Mouse (Mus musculus) lung, postnatal 0 days (tissue): ENCODE measurements at regions not wholly inside any gene's neighbourhood (a gene's known extent, or its start where the extent isn't known, plus 50 kb on each side); places are given as distances from the start of the nearest gene placed in this dataset.

Source experiments
- ATAC-seq: fragments of 200-750 bp; cut with Nextera tagmentation; 2 replicates; pipeline ENCODE4 v1.8.0; 2017; ENCODE audit warnings: moderate library complexity
- DNase-seq: peaks from one replicate; pipeline ENCODE4 v3.0.0-alpha.2; 2016; ENCODE audit warnings: low spot score
- H3K27ac ChIP-seq: fragments of 300-500 bp; sonication (generic); 2 replicates; pipeline ENCODE4 v1.5.1; 2014; ENCODE audit warnings: antibody characterized with exemption, mild to moderate bottlenecking, low read length, mixed read lengths
- H3K27me3 ChIP-seq: fragments of 300-500 bp; sonication (generic); replicated peaks from 2 replicates; pipeline ENCODE4 v1.6.1; 2014; ENCODE audit warnings: low read length, mixed read lengths; ENCODE audit not compliant: insufficient read depth
- H3K36me3 ChIP-seq: fragments of 300-500 bp; sonication (generic); 2 replicates; pipeline ENCODE4 v1.6.1; 2014; ENCODE audit warnings: low read length, mixed read lengths; ENCODE audit not compliant: insufficient read depth
- H3K4me1 ChIP-seq: fragments of 300-500 bp; sonication (generic); 2 replicates; pipeline ENCODE4 v1.6.1; 2014; ENCODE audit warnings: antibody characterized with exemption, low read depth, low read length, mixed read lengths; ENCODE audit not compliant: insufficient read depth
- H3K4me2 ChIP-seq: fragments of 300-500 bp; sonication (generic); replicated peaks from 2 replicates; pipeline ENCODE4 v1.6.1; 2014; ENCODE audit warnings: low read depth, mild to moderate bottlenecking, low read length, moderate library complexity, mixed read lengths
- H3K4me3 ChIP-seq: fragments of 300-500 bp; sonication (generic); 2 replicates; pipeline ENCODE4 v1.5.1; 2014; ENCODE audit warnings: low read depth, low read length
- H3K9ac ChIP-seq: fragments of 300-500 bp; sonication (generic); replicated peaks from 2 replicates; pipeline ENCODE4 v1.6.1; 2014; ENCODE audit warnings: low read depth, mild to moderate bottlenecking
- H3K9me3 ChIP-seq: fragments of 300-500 bp; sonication (generic); 2 replicates; pipeline ENCODE4 v1.6.1; 2016; ENCODE audit warnings: low read length, mixed read lengths
- CTCF ChIP-seq: IDR thresholded peaks from 2 replicates; pipeline ENCODE4 v1.5.1; 2016; ENCODE audit warnings: antibody characterized with exemption, mild to moderate bottlenecking
- EP300 ChIP-seq: IDR thresholded peaks from 2 replicates; pipeline ENCODE4 v1.6.1; 2016; ENCODE audit warnings: antibody characterized with exemption, mild to moderate bottlenecking, control low read depth
- WGBS: fragments of 180-500 bp; shearing (Covaris S2); extraction: QIAGEN DNeasy Blood & Tissue Kit; methylation state at CpG from one replicate; pipeline ENCODE4 v1.1.7; 2014; 5-methylcytosine and 5-hydroxymethylcytosine counted together

- H3K9me3 ChIP-seq = no peaks in the 10 kb centered on the region
- H3K9ac ChIP-seq = no peak overlapping the region
- TF ChIP-seq EP300 (no peak), CTCF (peak; percentile 57)
- no peaks in the 10 kb centered on the region for H3K27me3 ChIP-seq
- no peaks in the 10 kb centered on the region for H3K36me3 ChIP-seq
- peak; percentile 9 for DNase-seq
- no peak for ATAC-seq
- no peak overlapping the region for H3K27ac ChIP-seq
- no peak overlapping the region for H3K4me3 ChIP-seq
- 21% methylated on average over 1 of the region's 1 CpGs for WGBS
- no peak overlapping the region for H3K4me2 ChIP-seq
- no peaks in the 10 kb centered on the region for H3K4me1 ChIP-seq
These were observed 197.4 kb downstream of the Meis1 start for GRCm38 (mm10) chr11:18821384-18821783.

- 89% methylated on average over 3 of the region's 3 CpGs for WGBS
- no peak for ATAC-seq
- TF ChIP-seq EP300 = no peak
- no peak for TF ChIP-seq CTCF
These were observed 204.7 kb downstream of the Meis1 start for GRCm38 (mm10) chr11:18814110-18814509.

GRCm38 (mm10) chr11:18767479-18767878 is 251.3 kb downstream of the Meis1 start:
- DNase-seq = peak; percentile 37
- ATAC-seq = no peak
- no peak overlapping the region for H3K4me2 ChIP-seq
- H3K4me1 ChIP-seq = no peaks in the 10 kb centered on the region
- H3K36me3 ChIP-seq = no peaks in the 10 kb centered on the region
- no peak overlapping the region for H3K27ac ChIP-seq
- 70% methylated on average over 3 of the region's 3 CpGs for WGBS
- TF ChIP-seq CTCF (no peak), EP300 (no peak)
- H3K9ac ChIP-seq = no peak overlapping the region
- H3K9me3 ChIP-seq = no peaks in the 10 kb centered on the region
- H3K27me3 ChIP-seq = no peaks in the 10 kb centered on the region
- H3K4me3 ChIP-seq = no peak overlapping the region

More at GRCm38 (mm10) chr11:18814110-18814509, 204.7 kb downstream of the Meis1 start:
- no peak overlapping the region for H3K27ac ChIP-seq
- H3K27me3 ChIP-seq = no peaks in the 10 kb centered on the region
- no peak overlapping the region for H3K9ac ChIP-seq
- DNase-seq = no peak
- no peaks in the 10 kb centered on the region for H3K4me1 ChIP-seq
- no peak overlapping the region for H3K4me3 ChIP-seq
- H3K36me3 ChIP-seq = no peaks in the 10 kb centered on the region
- no peak overlapping the region for H3K4me2 ChIP-seq
- H3K9me3 ChIP-seq = no peaks in the 10 kb centered on the region

- WGBS = 75% methylated on average over 6 of the region's 6 CpGs
- H3K4me3 ChIP-seq = no peak overlapping the region
- DNase-seq = no peak
- no peaks in the 10 kb centered on the region for H3K27me3 ChIP-seq
- no peak overlapping the region for H3K9ac ChIP-seq
- no peak for ATAC-seq
- H3K4me1 ChIP-seq = no peaks in the 10 kb centered on the region
- no peak overlapping the region for H3K4me2 ChIP-seq
- no peak overlapping the region for H3K27ac ChIP-seq
- no peaks in the 10 kb centered on the region for H3K9me3 ChIP-seq
- TF ChIP-seq CTCF = no peak
- no peak for TF ChIP-seq EP300
- no peaks in the 10 kb centered on the region for H3K36me3 ChIP-seq
These were observed 252.2 kb downstream of the Meis1 start for GRCm38 (mm10) chr11:18766458-18767016.

GRCm38 (mm10) chr11:18758591-18759074 is 260.2 kb downstream of the Meis1 start:
- Histone ChIP-seq H3K4me2 (no peak overlapping the region), H3K9ac (no peak overlapping the region), H3K27ac (no peak overlapping the region), H3K27me3 (no peaks in the 10 kb centered on the region), H3K4me3 (no peak overlapping the region), H3K4me1 (peaks cover 4% of the 10 kb centered on the region; the same call in 1 of the 2 replicates), H3K36me3 (no peaks in the 10 kb centered on the region), H3K9me3 (no peaks in the 10 kb centered on the region)
- ATAC-seq (no peak), DNase-seq (no peak)
- 80% methylated on average over 6 of the region's 6 CpGs for WGBS
- TF ChIP-seq EP300 = no peak
- no peak for TF ChIP-seq CTCF

- ATAC-seq (no peak), DNase-seq (peak; percentile 27)
- H3K4me2 ChIP-seq = no peak overlapping the region
- WGBS = 46% methylated on average over 1 of the region's 1 CpGs
- H3K4me1 ChIP-seq = peaks cover 5% of the 10 kb centered on the region; the same call in 1 of the 2 replicates
- H3K27me3 ChIP-seq = no peaks in the 10 kb centered on the region
- no peak overlapping the region for H3K27ac ChIP-seq
- H3K9me3 ChIP-seq = no peaks in the 10 kb centered on the region
- H3K4me3 ChIP-seq = no peak overlapping the region
- TF ChIP-seq CTCF = no peak
- no peak for TF ChIP-seq EP300
- no peaks in the 10 kb centered on the region for H3K36me3 ChIP-seq
- no peak overlapping the region for H3K9ac ChIP-seq
These were observed 262.2 kb downstream of the Meis1 start for GRCm38 (mm10) chr11:18756576-18756975.
